Mouse (Mus musculus): ENCODE results near the gene Gsc. TPM values are rescaled to one million over a fixed set of nuclear protein-coding genes. Genes with fewer than 3 reads are reported as not detected.

The Gsc gene
- polyA plus RNA-seq (2014; fragmentation: Illumina TruSeq; extraction: RNeasy Lipid Tissue Mini Kit (QIAGEN cat#74804); ENCODE audit: low read depth, low replicate concordance), result not detected

GRCm38 (mm10) chr12:104472601-104473424 is at the start of gene Gsc:
Gene Gsc (minus strand): TSS chr12:104473330.

Other genes starting within 250 kb of the Gsc start
- gene Serpina3g, start 237.1 kb downstream of the Gsc start, polyA plus RNA-seq (2014; fragmentation: Illumina TruSeq; extraction: RNeasy Lipid Tissue Mini Kit (QIAGEN cat#74804); ENCODE audit: low read depth, low replicate concordance), result 0.50 TPM
- gene Serpina3i, start 210.2 kb downstream of the Gsc start, polyA plus RNA-seq (2014; fragmentation: Illumina TruSeq; extraction: RNeasy Lipid Tissue Mini Kit (QIAGEN cat#74804); ENCODE audit: low read depth, low replicate concordance), result not detected
- gene Serpina3j, start 158.8 kb downstream of the Gsc start, polyA plus RNA-seq (2014; fragmentation: Illumina TruSeq; extraction: RNeasy Lipid Tissue Mini Kit (QIAGEN cat#74804); ENCODE audit: low read depth, low replicate concordance), result not detected
- gene Serpina3k, start 134.8 kb downstream of the Gsc start, polyA plus RNA-seq (2014; fragmentation: Illumina TruSeq; extraction: RNeasy Lipid Tissue Mini Kit (QIAGEN cat#74804); ENCODE audit: low read depth, low replicate concordance), result 6.9 TPM
- 0.37 TPM for gene Serpina3m, start 134.8 kb downstream of the Gsc start, polyA plus RNA-seq (2014; fragmentation: Illumina TruSeq; extraction: RNeasy Lipid Tissue Mini Kit (QIAGEN cat#74804); ENCODE audit: low read depth, low replicate concordance)
- 10.9 TPM for gene Serpina3n, start 66.6 kb downstream of the Gsc start, polyA plus RNA-seq (2014; fragmentation: Illumina TruSeq; extraction: RNeasy Lipid Tissue Mini Kit (QIAGEN cat#74804); ENCODE audit: low read depth, low replicate concordance)